Mouse (Mus musculus): Measurements from ENCODE around the gene Lcorl. TPM values are rescaled to one million over a fixed set of nuclear protein-coding genes. Genes with fewer than 3 reads are reported as not detected.
"Not testable (repeated sequence)": the region's sequence is repeated elsewhere in the genome, so short reads cannot be mapped to it uniquely, and the experiment has no call there.

Gene Lcorl
- polyA plus RNA-seq, 1 experiment from 2014 or later, result 28.3 TPM

DNA sequence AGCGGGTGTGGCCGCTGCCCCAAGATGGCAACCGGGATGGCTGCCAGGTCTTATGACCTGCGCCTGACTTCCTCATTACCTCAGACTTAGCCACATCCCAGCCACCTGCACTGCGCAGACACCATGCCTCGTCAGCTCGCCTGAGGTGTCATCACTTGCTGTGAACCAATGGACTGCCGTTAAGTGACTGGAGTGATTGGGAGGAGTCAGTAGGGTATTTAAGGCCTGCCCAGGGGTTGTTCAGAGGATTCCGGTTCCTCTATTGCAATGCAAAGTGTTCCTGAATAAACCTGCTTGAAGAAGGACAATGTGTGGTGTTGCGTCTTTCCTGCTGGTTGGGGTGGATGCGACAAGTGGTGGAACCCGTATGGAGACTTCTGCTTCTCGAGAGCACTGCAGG, 199.0 kb downstream of the Lcorl start:
- not testable (repeated sequence) for H3K27me3 ChIP-seq (ENCODE audit: poor library complexity, severe bottlenecking); H3K4me3 ChIP-seq; H3K4me1 ChIP-seq; H3K36me3 ChIP-seq (replicated peaks); H3K27ac ChIP-seq; DNase-seq (ENCODE audit: extremely low spot score, low spot score)
- 96% methylated on average over 13 of the region's 13 CpGs for WGBS
- H3K9me3 ChIP-seq, result peaks cover 18% of the 10 kb centered on the region

DNA sequence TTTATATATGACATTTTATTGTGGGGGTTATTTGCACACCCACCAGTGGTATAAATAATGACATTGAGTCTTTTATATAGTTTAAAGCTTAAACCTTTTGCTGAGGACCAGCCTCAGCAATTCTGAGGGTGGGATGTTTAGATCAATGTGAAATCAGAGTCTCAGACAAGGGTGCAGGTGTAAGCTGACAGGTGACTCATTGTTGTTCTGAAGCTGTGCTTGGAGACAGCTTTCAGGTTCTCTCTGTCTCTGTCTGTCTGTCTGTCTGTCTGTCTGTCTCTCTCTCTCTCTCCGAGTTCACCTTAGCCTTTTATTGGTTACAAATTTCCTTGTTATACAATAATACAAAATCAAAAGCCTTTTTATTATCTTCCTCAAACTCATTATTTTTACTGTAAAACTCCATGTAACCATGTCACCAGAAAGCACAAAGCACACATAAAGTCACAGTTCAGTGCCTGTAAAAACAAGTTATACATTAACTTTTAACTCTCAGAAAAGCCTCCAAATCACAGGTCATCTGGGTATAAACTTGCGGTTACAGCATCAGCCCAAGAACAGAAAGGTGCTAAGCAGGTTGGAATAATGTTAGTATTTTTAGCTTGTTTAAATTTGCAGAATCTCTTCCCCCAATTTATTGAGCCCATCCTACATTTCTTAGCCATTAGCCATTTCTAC, 206.2 kb downstream of the Lcorl start:
- WGBS, result 93% methylated on average over 2 of the region's 2 CpGs
- Histone ChIP-seq H3K27ac (no peak overlapping the region), H3K4me1 (no peaks in the 10 kb centered on the region), H3K27me3 (ENCODE audit: poor library complexity, severe bottlenecking) (no peaks in the 10 kb centered on the region), H3K9me3 (no peaks in the 10 kb centered on the region), H3K4me3 (no peak overlapping the region), H3K36me3 (replicated peaks) (no peaks in the 10 kb centered on the region)
- DNase-seq (ENCODE audit: extremely low spot score, low spot score), result no peak

Other genes with a start within 250 kb of the Lcorl start
- 1.2 and 1.4 TPM in 2 replicates for gene Fam184b, start 218.0 kb downstream of the Lcorl start, polyA plus RNA-seq (2016; fragmentation: Nextera tagmentation; extraction: Ambion mirVana)
- gene Ncapg, start 187.7 kb downstream of the Lcorl start, polyA plus RNA-seq (2016; fragmentation: Nextera tagmentation; extraction: Ambion mirVana), result 81.2 and 83.1 TPM in 2 replicates